Mouse (Mus musculus) limb, embryonic 14.5 days (tissue): Measurements from ENCODE around the gene Oaf. TPM values are rescaled to one million over a fixed set of nuclear protein-coding genes. Genes with fewer than 3 reads are reported as not detected.

ENCODE experiments used
- ATAC-seq: fragments of 200-750 bp; cut with Nextera tagmentation; 2 replicates; pipeline ENCODE4 v1.8.0; 2017; ENCODE audit warnings: low read depth, moderate number of reproducible peaks, moderate TSS enrichment; ENCODE audit not compliant: low FRiP score
- DNase-seq: peaks from one replicate; pipeline ENCODE4 v3.0.0-alpha.2; 2015; ENCODE audit warnings: low spot score
- H3K27ac ChIP-seq: fragments of 300-500 bp; sonication (generic); replicated peaks from 2 replicates; pipeline ENCODE4 v1.5.1; 2014; ENCODE audit warnings: low read depth, mild to moderate bottlenecking, low read length, moderate library complexity, mixed read lengths
- H3K27me3 ChIP-seq: fragments of 300-500 bp; sonication (generic); 2 replicates; pipeline ENCODE4 v1.6.1; 2014; ENCODE audit warnings: low read length, mixed read lengths; ENCODE audit not compliant: control insufficient read depth, insufficient read depth
- H3K36me3 ChIP-seq: fragments of 300-500 bp; sonication (generic); 2 replicates; pipeline ENCODE4 v1.6.1; 2014; ENCODE audit warnings: mild to moderate bottlenecking, low read length, moderate library complexity, mixed read lengths; ENCODE audit not compliant: control insufficient read depth, insufficient read depth
- H3K4me1 ChIP-seq: fragments of 300-500 bp; sonication (generic); 2 replicates; pipeline ENCODE4 v1.6.1; 2014; ENCODE audit warnings: antibody characterized with exemption, low read length, mixed read lengths; ENCODE audit not compliant: control insufficient read depth, insufficient read depth
- H3K4me2 ChIP-seq: fragments of 300-500 bp; sonication (generic); replicated peaks from 2 replicates; pipeline ENCODE4 v1.6.1; 2014; ENCODE audit warnings: low read depth, mild to moderate bottlenecking, low read length, moderate library complexity; ENCODE audit not compliant: severe bottlenecking
- H3K4me3 ChIP-seq: fragments of 300-500 bp; sonication (generic); replicated peaks from 2 replicates; pipeline ENCODE4 v1.5.1; 2014; ENCODE audit warnings: low read length
- H3K9ac ChIP-seq: fragments of 300-500 bp; sonication (generic); 2 replicates; pipeline ENCODE4 v1.6.1; 2014; ENCODE audit warnings: mild to moderate bottlenecking, low read depth, low read length, moderate library complexity; ENCODE audit not compliant: severe bottlenecking
- H3K9me3 ChIP-seq: fragments of 300-500 bp; sonication (generic); 2 replicates; pipeline ENCODE4 v1.6.1; 2016; ENCODE audit warnings: low read length; ENCODE audit not compliant: control insufficient read depth
- POLR2A ChIP-seq: fragments of 200-500 bp; IDR thresholded peaks from 2 replicates; pipeline ENCODE4 v1.8.0; 2012; ENCODE audit warnings: inconsistent platforms, mild to moderate bottlenecking, moderate library complexity, borderline replicate concordance; ENCODE audit not compliant: insufficient read depth, insufficient read length; ENCODE audit errors: extremely low read depth
- WGBS: fragments of 180-500 bp; shearing (Covaris S2); extraction: QIAGEN DNeasy Blood & Tissue Kit; methylation state at CpG from one replicate; pipeline ENCODE4 v1.1.7; 2014; 5-methylcytosine and 5-hydroxymethylcytosine counted together
- polyA plus RNA-seq, 2 experiments: library from polyadenylated mRNA; depleted of rRNA in 1 of 2; stranded (reverse) in 1 of 2; unstranded in 1 of 2; fragments of >200 nt; fragmentation: Nextera tagmentation in 1 of 2; extraction: Ambion mirVana in 1 of 2; gene quantifications; 2 replicates each; pipeline versions ENCODE4 v1.2.1 to v1.2.3; 2012 to 2014

Gene Oaf
- 149 and 154 TPM in 2 replicates for polyA plus RNA-seq (2012; rRNA removed)
- polyA plus RNA-seq (2014; fragmentation: Nextera tagmentation; extraction: Ambion mirVana), result 145 and 172 TPM in 2 replicates

GRCm38 (mm10) chr9:43239712-43240593 is at the start of gene Oaf:
Gene Oaf, minus strand, starts transcription at chr9:43239911.
- ATAC-seq (peak; percentile 93), DNase-seq (peak; percentile 93)
- Histone ChIP-seq H3K9me3 (no peaks in the 10 kb centered on the region), H3K36me3 (peaks cover 18% of the 10 kb centered on the region), H3K4me2 (peak within 1 kb of the TSS; percentile 64), H3K9ac (peak within 1 kb of the TSS; percentile 87), H3K27ac (peak within 1 kb of the TSS; percentile 95), H3K27me3 (no peaks in the 10 kb centered on the region), H3K4me1 (peaks cover 30% of the 10 kb centered on the region), H3K4me3 (peak within 1 kb of the TSS; percentile 94)
- WGBS, result 2% methylated on average over 30 of the region's 44 CpGs
- TF ChIP-seq POLR2A, result no peak

GRCm38 (mm10) chr9:43286870-43287269 is 47.2 kb upstream of the Oaf start:
- 2% methylated on average over 20 of the region's 20 CpGs for WGBS
- no peaks in the 10 kb centered on the region for H3K36me3 ChIP-seq
- H3K4me2 ChIP-seq, result peak overlapping the region; percentile 14; the same call in 1 of the 2 replicates
- 0 out of 2 replicates have a peak overlapping the region, but pooled peaks have one; percentile 3 for H3K4me3 ChIP-seq
- 0 out of 2 replicates have a peak, but pooled peaks cover 4% of the 10 kb centered on the region for H3K4me1 ChIP-seq
- no peak overlapping the region for H3K27ac ChIP-seq
- H3K9me3 ChIP-seq, result no peaks in the 10 kb centered on the region
- H3K27me3 ChIP-seq, result no peaks in the 10 kb centered on the region
- peak overlapping the region; percentile 38 for H3K9ac ChIP-seq
- ATAC-seq, result peak; percentile 74
- peak; percentile 59 for DNase-seq
- no peak for TF ChIP-seq POLR2A

GRCm38 (mm10) chr9:43285281-43285680 is 45.6 kb upstream of the Oaf start:
- peaks cover 8% of the 10 kb centered on the region; the same call in 1 of the 2 replicates for H3K4me1 ChIP-seq
- H3K27ac ChIP-seq, result no peak overlapping the region
- no peak overlapping the region for H3K4me3 ChIP-seq
- no peaks in the 10 kb centered on the region for H3K27me3 ChIP-seq
- H3K4me2 ChIP-seq, result no peak overlapping the region
- TF ChIP-seq POLR2A, result no peak
- no peaks in the 10 kb centered on the region for H3K9me3 ChIP-seq
- H3K36me3 ChIP-seq, result no peaks in the 10 kb centered on the region
- no peak for DNase-seq
- no peak overlapping the region for H3K9ac ChIP-seq
- 82% methylated on average over 4 of the region's 4 CpGs for WGBS
- ATAC-seq, result no peak

DNA sequence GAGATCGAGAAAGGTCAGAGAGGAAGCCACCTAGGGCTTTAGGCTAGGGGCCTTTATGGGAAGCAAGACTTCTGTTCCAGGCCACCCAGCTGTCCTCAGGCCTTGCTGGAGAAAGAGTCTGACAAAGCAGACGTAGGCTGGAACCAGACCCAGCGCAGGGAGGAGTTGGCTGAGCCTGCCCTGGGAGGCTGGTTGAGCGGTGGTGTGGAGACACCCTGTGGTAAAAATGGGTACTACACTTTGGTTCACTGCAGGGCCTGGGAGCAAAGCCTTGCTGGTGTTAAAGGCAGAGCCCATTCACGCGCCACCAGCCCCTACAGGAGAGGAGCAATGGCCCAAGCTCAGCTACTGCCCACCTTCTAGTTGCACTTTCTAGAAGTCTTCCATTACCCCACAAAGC is 44.6 kb upstream of the Oaf start:
- Histone ChIP-seq H3K9ac (no peak overlapping the region), H3K9me3 (no peaks in the 10 kb centered on the region)
- WGBS, result 2% methylated on average over 6 of the region's 6 CpGs

DNA sequence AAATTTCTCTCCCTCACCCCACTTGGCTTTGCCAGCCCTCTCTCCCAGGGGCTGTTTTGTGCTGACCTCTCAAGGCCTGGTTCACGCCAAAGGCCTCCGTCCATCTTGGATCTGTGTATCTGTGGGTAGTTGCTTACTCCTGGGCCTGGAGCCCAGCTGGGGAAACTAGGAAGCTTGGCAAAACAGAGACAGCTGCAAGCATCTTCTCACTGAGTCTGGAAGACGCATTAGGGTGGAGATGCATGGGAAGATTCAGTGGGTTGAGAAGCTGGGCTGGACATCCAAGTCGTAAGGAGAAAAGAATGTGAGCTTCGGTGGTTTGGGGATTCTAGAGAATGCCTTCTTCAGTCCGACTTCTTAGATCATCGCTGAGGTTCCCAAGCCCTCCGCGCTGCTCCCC is 34.0 kb upstream of the Oaf start:
- Histone ChIP-seq H3K9ac (no peak overlapping the region), H3K4me1 (peaks cover 15% of the 10 kb centered on the region), H3K27ac (no peak overlapping the region), H3K36me3 (no peaks in the 10 kb centered on the region), H3K4me3 (no peak overlapping the region), H3K9me3 (no peaks in the 10 kb centered on the region), H3K27me3 (no peaks in the 10 kb centered on the region), H3K4me2 (no peak overlapping the region)
- no peak for DNase-seq
- TF ChIP-seq POLR2A, result no peak
- ATAC-seq, result no peak
- 75% methylated on average over 9 of the region's 9 CpGs for WGBS

More for the DNA sequence above, 44.6 kb upstream of the Oaf start:
- Histone ChIP-seq H3K4me3 (no peak overlapping the region), H3K4me1 (peaks cover 8% of the 10 kb centered on the region; the same call in 1 of the 2 replicates), H3K27me3 (no peaks in the 10 kb centered on the region), H3K27ac (no peak overlapping the region), H3K4me2 (no peak overlapping the region), H3K36me3 (no peaks in the 10 kb centered on the region)
- ATAC-seq (peak; percentile 88), DNase-seq (peak; percentile 92)
- TF ChIP-seq POLR2A, result no peak
